Mouse (Mus musculus) stomach, embryonic 15.5 days (tissue): ENCODE data around the gene 4930512M02Rik. TPM values are rescaled to one million over a fixed set of nuclear protein-coding genes. Genes with fewer than 3 reads are reported as not detected.

ENCODE experiments used
- ATAC-seq: fragments of 200-750 bp; cut with Nextera tagmentation; 2 replicates; pipeline ENCODE4 v1.8.0; 2017; ENCODE audit warnings: low read depth, moderate number of reproducible peaks, moderate TSS enrichment; ENCODE audit not compliant: insufficient read depth, low FRiP score
- H3K27ac ChIP-seq: fragments of 300-500 bp; sonication (generic); 2 replicates; pipeline ENCODE4 v1.5.1; 2015; ENCODE audit warnings: mild to moderate bottlenecking, inconsistent platforms
- H3K27me3 ChIP-seq: fragments of 300-500 bp; sonication (generic); replicated peaks from 2 replicates; pipeline ENCODE4 v1.6.1; 2015; ENCODE audit warnings: inconsistent platforms
- H3K36me3 ChIP-seq: fragments of 300-500 bp; sonication (generic); 2 replicates; pipeline ENCODE4 v1.6.1; 2015; ENCODE audit warnings: inconsistent platforms
- H3K4me1 ChIP-seq: fragments of 300-500 bp; sonication (generic); 2 replicates; pipeline ENCODE4 v1.6.1; 2015; ENCODE audit warnings: inconsistent platforms
- H3K4me2 ChIP-seq: fragments of 300-500 bp; sonication (generic); 2 replicates; pipeline ENCODE4 v1.6.1; 2015; ENCODE audit warnings: mild to moderate bottlenecking, inconsistent platforms
- H3K4me3 ChIP-seq: fragments of 300-500 bp; sonication (generic); replicated peaks from 2 replicates; pipeline ENCODE4 v1.5.1; 2015; ENCODE audit warnings: inconsistent platforms
- H3K9ac ChIP-seq: fragments of 300-500 bp; sonication (generic); 2 replicates; pipeline ENCODE4 v1.6.1; 2015; ENCODE audit warnings: inconsistent platforms
- H3K9me3 ChIP-seq: fragments of 300-500 bp; sonication (generic); 2 replicates; pipeline ENCODE4 v1.6.1; 2016; ENCODE audit warnings: inconsistent platforms
- WGBS: fragments of 180-500 bp; shearing (Covaris S2); methylation state at CpG from one replicate; pipeline ENCODE4 v1.1.7; 2015; 5-methylcytosine and 5-hydroxymethylcytosine counted together
- polyA plus RNA-seq: library from polyadenylated mRNA; unstranded; fragments of >200 nt; fragmentation: Nextera tagmentation; extraction: Ambion mirVana; gene quantifications from 2 replicates; pipeline ENCODE4 v1.2.1, GENCODE M21; 2015

Gene 4930512M02Rik
- polyA plus RNA-seq, 1 experiment from 2014 or later: not detected

GRCm38 (mm10) chr11:11644303-11644702 is 16.7 kb upstream of the 4930512M02Rik start:
- no peak for ATAC-seq
- H3K4me2 ChIP-seq: no peak overlapping the region
- H3K4me1 ChIP-seq: no peaks in the 10 kb centered on the region
- H3K27me3 ChIP-seq: no peaks in the 10 kb centered on the region
- no peaks in the 10 kb centered on the region for H3K9me3 ChIP-seq
- no peak overlapping the region for H3K27ac ChIP-seq
- no peak overlapping the region for H3K9ac ChIP-seq
- H3K36me3 ChIP-seq: no peaks in the 10 kb centered on the region
- no peak overlapping the region for H3K4me3 ChIP-seq

DNA sequence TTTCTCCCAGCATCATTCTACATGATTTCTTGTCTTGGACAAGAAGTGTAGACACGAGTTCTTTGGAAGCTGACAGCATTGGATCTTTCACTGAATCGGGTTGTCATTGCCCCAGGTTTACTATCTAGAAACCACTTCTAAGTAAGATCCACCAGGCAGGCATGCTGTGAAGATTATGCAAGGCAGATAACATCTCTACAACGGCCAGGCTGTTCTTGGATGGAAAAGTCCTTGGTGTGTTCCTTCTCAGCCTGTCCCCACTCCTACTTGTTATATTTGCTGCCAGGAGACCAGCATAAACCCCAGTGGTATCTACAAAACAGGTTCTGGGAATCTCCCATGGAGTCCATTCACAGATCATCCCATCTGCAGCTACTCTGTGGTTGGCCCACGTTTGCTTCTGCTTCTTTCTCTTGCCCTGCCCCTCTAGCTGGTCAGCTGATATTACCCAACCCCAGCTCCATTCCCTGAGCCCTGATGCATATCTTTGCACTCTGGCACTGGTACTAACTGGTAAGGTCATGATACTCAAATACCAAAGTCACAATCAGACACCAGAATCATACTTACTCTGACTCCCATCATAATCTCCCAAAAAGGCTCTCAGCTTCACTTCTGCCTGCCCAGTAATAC is 3.4 kb downstream of the 4930512M02Rik start:
- Histone ChIP-seq H3K27me3 (no peaks in the 10 kb centered on the region), H3K4me2 (no peak overlapping the region), H3K4me1 (no peaks in the 10 kb centered on the region), H3K4me3 (no peak overlapping the region), H3K9ac (no peak overlapping the region), H3K36me3 (no peaks in the 10 kb centered on the region), H3K9me3 (no peaks in the 10 kb centered on the region), H3K27ac (no peak overlapping the region)
- ATAC-seq: no peak
- WGBS: 55% methylated on average over 4 of the region's 4 CpGs

DNA sequence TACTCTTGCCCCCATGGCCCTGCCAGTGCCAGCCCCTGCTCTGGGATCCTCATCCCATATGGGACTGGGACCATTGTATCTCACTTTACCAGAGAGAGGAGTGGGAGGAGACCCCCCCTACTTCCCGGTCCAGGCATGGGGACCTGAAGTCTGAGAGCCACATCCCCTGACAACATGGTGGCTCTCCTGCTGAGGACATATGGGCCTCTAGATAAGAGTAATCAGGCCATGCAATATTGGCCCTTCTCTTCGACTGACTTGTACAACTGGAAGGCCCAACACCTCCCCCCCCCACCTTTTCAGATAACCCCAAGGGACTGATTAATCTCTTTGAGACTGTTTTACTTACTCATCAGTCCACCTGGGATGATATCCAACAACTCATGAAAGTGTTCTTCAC is 18.4 kb downstream of the 4930512M02Rik start:
- ATAC-seq: no peak
- Histone ChIP-seq H3K4me2 (no peak overlapping the region), H3K4me1 (no peaks in the 10 kb centered on the region), H3K27me3 (no peaks in the 10 kb centered on the region), H3K36me3 (no peaks in the 10 kb centered on the region), H3K9me3 (no peaks in the 10 kb centered on the region), H3K27ac (no peak overlapping the region), H3K4me3 (no peak overlapping the region), H3K9ac (no peak overlapping the region)
- 78% methylated on average over 2 of the region's 2 CpGs for WGBS

DNA sequence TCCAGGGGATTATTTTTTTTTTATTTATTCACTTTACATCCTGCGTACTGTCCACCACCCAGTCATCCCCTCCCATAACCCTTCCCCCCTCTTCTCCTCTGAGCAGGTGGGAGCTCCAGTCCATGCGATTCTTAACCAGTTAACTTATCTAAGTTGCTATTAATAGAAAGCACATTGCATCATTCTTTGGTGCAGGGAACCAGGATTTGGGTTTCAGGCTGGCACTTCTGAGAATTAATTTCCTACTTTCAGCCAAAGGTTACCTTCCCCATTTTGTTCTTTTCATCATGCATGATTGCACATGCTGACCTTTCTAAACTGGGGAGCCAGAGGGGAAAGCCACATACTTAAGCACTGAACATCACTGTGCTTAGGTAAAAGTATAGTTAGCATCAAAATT is 40.3 kb downstream of the 4930512M02Rik start:
- no peaks in the 10 kb centered on the region for H3K36me3 ChIP-seq
- H3K27ac ChIP-seq: no peak overlapping the region
- H3K27me3 ChIP-seq: no peaks in the 10 kb centered on the region
- 47% methylated on average over 2 of the region's 2 CpGs for WGBS
- no peak overlapping the region for H3K4me3 ChIP-seq
- H3K9me3 ChIP-seq: no peaks in the 10 kb centered on the region
- no peak overlapping the region for H3K4me2 ChIP-seq
- no peak for ATAC-seq
- no peaks in the 10 kb centered on the region for H3K4me1 ChIP-seq
- H3K9ac ChIP-seq: no peak overlapping the region

- H3K27me3 ChIP-seq: no peaks in the 10 kb centered on the region
- no peak overlapping the region for H3K4me2 ChIP-seq
- no peak overlapping the region for H3K4me3 ChIP-seq
- WGBS: 91% methylated on average over 1 of the region's 1 CpGs
- H3K9me3 ChIP-seq: no peaks in the 10 kb centered on the region
- no peaks in the 10 kb centered on the region for H3K4me1 ChIP-seq
- no peak overlapping the region for H3K27ac ChIP-seq
- H3K36me3 ChIP-seq: no peaks in the 10 kb centered on the region
- H3K9ac ChIP-seq: no peak overlapping the region
- no peak for ATAC-seq
Observed at GRCm38 (mm10) chr11:11586423-11586822, 41.2 kb downstream of the 4930512M02Rik start.

DNA sequence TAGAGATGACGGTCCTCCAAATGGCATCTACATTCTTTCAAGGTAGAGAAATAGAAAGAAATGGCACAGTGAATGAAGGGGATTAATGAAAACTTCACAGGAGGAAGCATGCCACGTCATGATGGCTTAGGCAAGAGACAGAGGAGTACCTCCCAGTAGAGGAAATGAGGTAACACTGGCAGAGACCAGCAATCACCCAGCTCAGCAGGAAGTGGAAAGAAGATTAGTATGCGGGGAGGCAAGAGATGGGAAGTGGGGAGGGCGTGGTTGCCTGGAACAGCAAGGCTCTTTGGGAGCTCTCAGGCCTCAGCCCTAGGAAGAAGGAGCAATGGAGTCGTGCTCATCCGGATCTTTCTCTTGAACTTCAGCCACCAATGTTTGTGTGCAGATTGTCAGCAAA is 53.9 kb downstream of the 4930512M02Rik start:
- no peak for ATAC-seq
- Histone ChIP-seq H3K9me3 (no peaks in the 10 kb centered on the region), H3K4me3 (no peak overlapping the region), H3K27me3 (no peaks in the 10 kb centered on the region), H3K4me2 (no peak overlapping the region), H3K27ac (no peak overlapping the region), H3K9ac (no peak overlapping the region), H3K4me1 (no peaks in the 10 kb centered on the region), H3K36me3 (no peaks in the 10 kb centered on the region)
- 52% methylated on average over 6 of the region's 6 CpGs for WGBS

DNA sequence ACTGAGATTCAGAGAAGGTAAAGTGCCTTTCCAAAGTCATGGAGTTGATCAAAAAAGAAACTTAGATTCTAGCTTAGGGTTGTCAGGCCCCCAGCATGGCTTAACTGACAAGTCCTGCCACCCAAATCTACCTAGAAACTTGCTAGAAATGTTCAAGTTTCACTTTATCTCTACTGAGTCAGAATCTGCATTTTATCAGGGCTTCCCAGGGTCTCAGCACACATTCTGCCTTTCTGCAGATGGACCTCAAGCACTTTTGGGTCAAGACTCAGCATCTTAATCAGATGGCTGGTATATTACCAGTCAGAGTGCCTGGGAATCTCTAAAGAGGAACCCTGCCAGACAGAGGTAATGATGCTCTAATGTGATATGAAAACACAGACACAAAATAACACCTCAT is 56.9 kb downstream of the 4930512M02Rik start:
- H3K27ac ChIP-seq: no peak overlapping the region
- no peaks in the 10 kb centered on the region for H3K27me3 ChIP-seq
- H3K4me1 ChIP-seq: no peaks in the 10 kb centered on the region
- ATAC-seq: no peak
- no peak overlapping the region for H3K4me2 ChIP-seq
- no peak overlapping the region for H3K9ac ChIP-seq
- no peaks in the 10 kb centered on the region for H3K36me3 ChIP-seq
- no peaks in the 10 kb centered on the region for H3K9me3 ChIP-seq
- no peak overlapping the region for H3K4me3 ChIP-seq

DNA sequence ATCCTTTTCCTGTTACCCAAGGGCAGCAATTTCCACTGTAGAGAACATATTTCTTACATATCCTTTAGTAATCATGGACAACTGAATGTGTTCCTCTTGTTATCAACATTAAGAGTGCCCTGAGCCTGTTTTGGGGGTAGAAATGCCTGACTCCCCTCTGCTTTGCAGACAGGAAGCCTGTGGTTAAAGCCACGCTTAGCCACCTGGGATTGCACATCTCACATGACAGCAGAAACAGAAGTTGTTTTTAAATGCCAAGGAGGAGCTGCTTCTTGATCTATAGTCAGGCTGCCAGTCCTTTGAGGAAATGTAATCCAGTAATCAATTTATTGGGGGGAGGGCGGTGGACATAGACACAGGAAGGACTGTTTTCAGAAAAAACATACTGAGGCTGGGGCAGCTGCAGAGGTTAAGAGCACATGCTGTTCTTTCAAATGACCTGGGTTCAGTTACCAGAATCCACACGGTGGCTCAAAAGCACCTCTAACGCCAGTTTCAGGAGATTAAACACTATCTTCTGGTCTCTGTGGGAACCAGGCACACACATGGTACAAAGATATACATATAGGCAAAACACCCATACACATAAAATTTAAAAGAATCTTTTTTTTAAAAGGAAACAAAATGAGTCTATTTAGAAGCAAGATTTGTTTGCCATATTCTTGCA is 58.0 kb downstream of the 4930512M02Rik start:
- WGBS: 37% methylated on average over 4 of the region's 4 CpGs
- no peaks in the 10 kb centered on the region for H3K36me3 ChIP-seq
- ATAC-seq: no peak
- no peak overlapping the region for H3K9ac ChIP-seq
- H3K4me2 ChIP-seq: no peak overlapping the region
- no peaks in the 10 kb centered on the region for H3K4me1 ChIP-seq
- no peak overlapping the region for H3K27ac ChIP-seq
- H3K4me3 ChIP-seq: no peak overlapping the region
- H3K27me3 ChIP-seq: no peaks in the 10 kb centered on the region
- no peaks in the 10 kb centered on the region for H3K9me3 ChIP-seq

- H3K27me3 ChIP-seq: no peaks in the 10 kb centered on the region
- no peaks in the 10 kb centered on the region for H3K9me3 ChIP-seq
- H3K9ac ChIP-seq: no peak overlapping the region
- no peak for ATAC-seq
- H3K4me3 ChIP-seq: no peak overlapping the region
- no peaks in the 10 kb centered on the region for H3K4me1 ChIP-seq
- WGBS: 87% methylated on average over 2 of the region's 2 CpGs
- H3K27ac ChIP-seq: no peak overlapping the region
- no peak overlapping the region for H3K4me2 ChIP-seq
- no peaks in the 10 kb centered on the region for H3K36me3 ChIP-seq
Observed at GRCm38 (mm10) chr11:11568033-11568432, 59.6 kb downstream of the 4930512M02Rik start.

GRCm38 (mm10) chr11:11565146-11565820 is 62.4 kb downstream of the 4930512M02Rik start:
- Histone ChIP-seq H3K4me2 (no peak overlapping the region), H3K27ac (no peak overlapping the region), H3K27me3 (no peaks in the 10 kb centered on the region), H3K4me1 (no peaks in the 10 kb centered on the region), H3K4me3 (no peak overlapping the region), H3K9me3 (no peaks in the 10 kb centered on the region), H3K9ac (no peak overlapping the region), H3K36me3 (no peaks in the 10 kb centered on the region)
- ATAC-seq: no peak
- 68% methylated on average over 6 of the region's 6 CpGs for WGBS

DNA sequence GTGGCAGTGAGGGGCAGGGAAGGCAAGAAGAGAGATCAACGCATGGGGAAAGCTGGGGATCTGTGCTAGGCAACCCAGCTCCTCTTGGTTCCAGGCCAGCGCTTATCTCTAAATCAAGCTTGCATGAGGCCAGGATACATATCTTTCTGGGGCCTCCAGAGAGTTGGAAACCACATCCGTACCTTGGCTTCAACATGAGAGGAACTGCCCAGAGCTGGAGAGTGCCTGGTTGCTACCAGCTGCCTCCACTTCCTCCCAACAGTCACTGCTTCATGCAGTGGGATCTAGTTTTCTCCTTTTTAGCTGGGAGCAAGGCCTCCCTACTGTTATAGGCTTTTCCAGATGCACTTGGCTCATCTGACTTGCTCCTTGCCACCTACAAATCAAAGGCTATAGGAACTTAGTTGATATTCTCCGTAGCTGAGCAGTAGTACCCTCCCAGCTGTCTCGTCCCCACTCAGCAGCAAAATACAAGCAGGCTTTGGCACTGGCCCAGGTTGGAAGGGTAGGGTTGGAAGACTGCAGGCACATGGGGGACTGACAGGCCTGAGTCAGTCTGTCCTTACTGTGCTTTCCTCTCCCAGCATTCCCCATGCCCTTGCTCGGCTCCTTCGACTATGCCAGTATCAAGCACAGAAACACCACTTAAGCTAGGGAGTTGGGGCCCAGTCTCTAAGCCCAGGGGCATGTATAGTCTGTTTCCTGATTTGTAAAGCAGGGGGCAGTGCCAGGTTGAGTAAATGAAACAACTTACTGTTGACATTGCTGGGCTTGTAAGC is 63.2 kb downstream of the 4930512M02Rik start:
- no peak overlapping the region for H3K9ac ChIP-seq
- H3K27me3 ChIP-seq: no peaks in the 10 kb centered on the region
- H3K4me2 ChIP-seq: no peak overlapping the region
- H3K27ac ChIP-seq: no peak overlapping the region
- no peak overlapping the region for H3K4me3 ChIP-seq
- no peaks in the 10 kb centered on the region for H3K36me3 ChIP-seq
- no peak for ATAC-seq
- no peaks in the 10 kb centered on the region for H3K9me3 ChIP-seq
- H3K4me1 ChIP-seq: no peaks in the 10 kb centered on the region
- WGBS: 64% methylated on average over 7 of the region's 7 CpGs

- no peak overlapping the region for H3K4me2 ChIP-seq
- H3K27ac ChIP-seq: no peak overlapping the region
- WGBS: 82% methylated on average over 6 of the region's 6 CpGs
- no peak overlapping the region for H3K4me3 ChIP-seq
- no peaks in the 10 kb centered on the region for H3K4me1 ChIP-seq
- H3K36me3 ChIP-seq: no peaks in the 10 kb centered on the region
- H3K9me3 ChIP-seq: no peaks in the 10 kb centered on the region
- no peak overlapping the region for H3K9ac ChIP-seq
- no peaks in the 10 kb centered on the region for H3K27me3 ChIP-seq
- ATAC-seq: no peak
Observed at GRCm38 (mm10) chr11:11561118-11561517, 66.5 kb downstream of the 4930512M02Rik start.
